Mouse (Mus musculus): ENCODE data around the gene Amotl2. TPM values are rescaled to one million over a fixed set of nuclear protein-coding genes. Genes with fewer than 3 reads are reported as not detected.

Gene Amotl2
- total and polyA plus RNA-seq, 3 experiments, result not detected

GRCm38 (mm10) chr9:102769257-102769656 lies 52.8 kb downstream of the Amotl2 start:
- TF ChIP-seq MXI1 (IDR thresholded peaks at IDR 0.05; ENCODE audit: low read depth, low read length), result no peak
- no peak for TF ChIP-seq NELFE (IDR thresholded peaks at IDR 0.05; ENCODE audit: low read depth, low read length)
- no peak for TF ChIP-seq ZKSCAN1 (IDR thresholded peaks at IDR 0.05; ENCODE audit: low read depth, low read length)
- no peak for TF ChIP-seq UBTF (IDR thresholded peaks at IDR 0.05; ENCODE audit: borderline replicate concordance, insufficient read depth, low read depth, low read length)
- no peak for TF ChIP-seq MAX (IDR thresholded peaks at IDR 0.05; ENCODE audit: low read length)
- TF ChIP-seq KAT2A (conservative IDR thresholded peaks at IDR 0.05; ENCODE audit: low read depth, low read length), result no peak
- TF ChIP-seq ZMIZ1 (IDR thresholded peaks at IDR 0.05; ENCODE audit: low read depth, low read length), result no peak
- TF ChIP-seq RCOR1 (IDR thresholded peaks at IDR 0.05; ENCODE audit: low read depth, low read length), result no peak
- TF ChIP-seq MAFK (IDR thresholded peaks at IDR 0.05; ENCODE audit: borderline replicate concordance, low read depth, low read length), result no peak
- no peak for TF ChIP-seq TCF12 (IDR thresholded peaks at IDR 0.05; ENCODE audit: low read depth, low read length)
- no peak for TF ChIP-seq CHD1 (IDR thresholded peaks at IDR 0.05; ENCODE audit: low read depth, low read length)
- no peak for TF ChIP-seq EP300 (IDR thresholded peaks at IDR 0.05; ENCODE audit: low read depth in 1 of 2, low read length in 2 of 2)
- TF ChIP-seq MAZ (IDR thresholded peaks at IDR 0.05; ENCODE audit: low read depth, low read length), result no peak
- TF ChIP-seq CTCF (IDR thresholded peaks at IDR 0.05 in 2 of 3, conservative IDR thresholded peaks at IDR 0.05 in 1 of 3; ENCODE audit: control insufficient read depth in 1 of 3, insufficient read depth in 1 of 3, low read depth in 2 of 3, low read length in 3 of 3, poor library complexity in 1 of 3, severe bottlenecking in 1 of 3), result no peak
- no peak for TF ChIP-seq MYB (IDR thresholded peaks at IDR 0.05; ENCODE audit: low read depth, low read length)
- TF ChIP-seq NRF1 (IDR thresholded peaks at IDR 0.05; ENCODE audit: insufficient read depth, low read depth, low read length, poor library complexity, severe bottlenecking), result no peak
- no peak for TF ChIP-seq ZNF384 (IDR thresholded peaks at IDR 0.05; ENCODE audit: low read depth, low read length)
- no peak for TF ChIP-seq ETS1 (IDR thresholded peaks at IDR 0.05; ENCODE audit: low read depth, low read length)
- no peak for TF ChIP-seq ELF1 (IDR thresholded peaks at IDR 0.05; ENCODE audit: low read depth, low read length)
- no peak for TF ChIP-seq POLR2A (IDR thresholded peaks at IDR 0.05; ENCODE audit: control insufficient read depth in 1 of 2, insufficient read depth in 1 of 2, low read depth in 1 of 2, low read length in 2 of 2, poor library complexity in 1 of 2)
- no peak overlapping the region for H3K9ac ChIP-seq (ENCODE audit: control insufficient read depth, low read depth, low read length, poor library complexity, severe bottlenecking)
- H3K9me3 ChIP-seq (replicated peaks; ENCODE audit: insufficient read depth, low read length), result no peaks in the 10 kb centered on the region
- no peaks in the 10 kb centered on the region for H3K4me1 ChIP-seq (ENCODE audit: control insufficient read depth in 1 of 2, insufficient read depth in 2 of 2, low read length in 2 of 2)
- H3K27me3 ChIP-seq (ENCODE audit: control insufficient read depth in 1 of 2, insufficient read depth in 2 of 2, low read length in 2 of 2), result no peaks in the 10 kb centered on the region
- H3K36me3 ChIP-seq (ENCODE audit: control insufficient read depth in 1 of 2, insufficient read depth in 2 of 2, low read length in 2 of 2), result no peaks in the 10 kb centered on the region
- no peaks in the 10 kb centered on the region for H3K79me2 ChIP-seq (ENCODE audit: control insufficient read depth, insufficient read depth, low read length, poor library complexity)
- H3K4me3 ChIP-seq (ENCODE audit: control insufficient read depth in 1 of 2, insufficient read depth in 1 of 2, low read depth in 2 of 2, low read length in 2 of 2), result no peak overlapping the region
- DNase-seq (ENCODE audit: low read depth, low spot score), result no peak
- H3K27ac ChIP-seq (ENCODE audit: control insufficient read depth, low read depth, low read length), result no peak overlapping the region

GRCm38 (mm10) chr9:102770190-102770589 lies 53.7 kb downstream of the Amotl2 start:
- DNase-seq (ENCODE audit: low read depth, low spot score), result no peak
- Histone ChIP-seq H3K27me3 (ENCODE audit: control insufficient read depth in 1 of 2, insufficient read depth in 2 of 2, low read length in 2 of 2) (no peaks in the 10 kb centered on the region), H3K36me3 (ENCODE audit: control insufficient read depth in 1 of 2, insufficient read depth in 2 of 2, low read length in 2 of 2) (no peaks in the 10 kb centered on the region), H3K27ac (ENCODE audit: control insufficient read depth, low read depth, low read length) (no peak overlapping the region), H3K9me3 (replicated peaks; ENCODE audit: insufficient read depth, low read length) (no peaks in the 10 kb centered on the region), H3K79me2 (ENCODE audit: control insufficient read depth, insufficient read depth, low read length, poor library complexity) (no peaks in the 10 kb centered on the region), H3K4me1 (ENCODE audit: control insufficient read depth in 1 of 2, insufficient read depth in 2 of 2, low read length in 2 of 2) (no peaks in the 10 kb centered on the region), H3K4me3 (ENCODE audit: control insufficient read depth in 1 of 2, insufficient read depth in 1 of 2, low read depth in 2 of 2, low read length in 2 of 2) (no peak overlapping the region), H3K9ac (ENCODE audit: control insufficient read depth, low read depth, low read length, poor library complexity, severe bottlenecking) (no peak overlapping the region)
- TF ChIP-seq CHD2 (IDR thresholded peaks at IDR 0.05; ENCODE audit: low read length) (no peak), MEF2A (IDR thresholded peaks at IDR 0.05; ENCODE audit: extremely low read depth, insufficient replicate concordance, low read depth, low read length, poor library complexity, severe bottlenecking) (no peak), BHLHE40 (IDR thresholded peaks at IDR 0.05; ENCODE audit: borderline replicate concordance, low read depth, low read length) (no peak), MXI1 (IDR thresholded peaks at IDR 0.05; ENCODE audit: low read depth, low read length) (no peak), MAZ (IDR thresholded peaks at IDR 0.05; ENCODE audit: low read depth, low read length) (no peak), TAL1 (IDR thresholded peaks at IDR 0.05; ENCODE audit: low read length) (no peak), MAX (IDR thresholded peaks at IDR 0.05; ENCODE audit: low read length) (no peak), ETS1 (IDR thresholded peaks at IDR 0.05; ENCODE audit: low read depth, low read length) (no peak), SIN3A (IDR thresholded peaks at IDR 0.05; ENCODE audit: low read length) (no peak), NRF1 (IDR thresholded peaks at IDR 0.05; ENCODE audit: insufficient read depth, low read depth, low read length, poor library complexity, severe bottlenecking) (no peak), KAT2A (conservative IDR thresholded peaks at IDR 0.05; ENCODE audit: low read depth, low read length) (no peak), EP300 (IDR thresholded peaks at IDR 0.05; ENCODE audit: low read depth in 1 of 2, low read length in 2 of 2) (no peak), NELFE (IDR thresholded peaks at IDR 0.05; ENCODE audit: low read depth, low read length) (no peak), HCFC1 (IDR thresholded peaks at IDR 0.05; ENCODE audit: low read depth, low read length) (no peak), USF1 (IDR thresholded peaks at IDR 0.05; ENCODE audit: low read depth, low read length) (no peak), ZMIZ1 (IDR thresholded peaks at IDR 0.05; ENCODE audit: low read depth, low read length) (no peak), CTCF (IDR thresholded peaks at IDR 0.05 in 2 of 3, conservative IDR thresholded peaks at IDR 0.05 in 1 of 3; ENCODE audit: control insufficient read depth in 1 of 3, insufficient read depth in 1 of 3, low read depth in 2 of 3, low read length in 3 of 3, poor library complexity in 1 of 3, severe bottlenecking in 1 of 3) (no peak), USF2 (IDR thresholded peaks at IDR 0.05; ENCODE audit: borderline replicate concordance in 1 of 2, insufficient read depth in 1 of 2, low read depth in 1 of 2, low read length in 2 of 2) (no peak), POLR2A (IDR thresholded peaks at IDR 0.05; ENCODE audit: control insufficient read depth in 1 of 2, insufficient read depth in 1 of 2, low read depth in 1 of 2, low read length in 2 of 2, poor library complexity in 1 of 2) (no peak)

Measured in MEL (cell line).